ENCODE assay signal across 1 mouse cellular context in genomic region chr10:62577673-62578337, GRCm38 (mm10).
A peak's percentile ranks its signal among the peaks of the same experiment; 100 is the strongest.
TF ChIP-seq lines count a peak whose summit lies in the region.

No protein-coding gene starts in this region.

TF ChIP-seq in CH12.LX, 34 proteins besides CTCF, POLR2A, EP300 and RAD21:
- TF ChIP-seq MAFK (IDR thresholded peaks at IDR 0.05; ENCODE audit: insufficient replicate concordance, low read length) (no peak), NRF1 (IDR thresholded peaks at IDR 0.05; ENCODE audit: low read depth, low read length) (peak; percentile 46; the same call in 1 of the 2 replicates)
TF ChIP-seq in CH12.LX: peak in this region for 1.
